Mouse (Mus musculus) kidney, adult 2 months (tissue): ENCODE measurements at regions not wholly inside any gene's neighbourhood (a gene's known extent, or its start where the extent isn't known, plus 50 kb on each side); places are given as distances from the start of the nearest gene placed in this dataset.
A peak's percentile ranks its signal among the peaks of the same experiment; 100 is the strongest.

Source experiments
- DNase-seq: peaks from one replicate; pipeline ENCODE4 v3.0.0; 2021
- H3K27ac ChIP-seq: fragments of 200-500 bp; 2 replicates; pipeline ENCODE4 v1.5.1; 2012; ENCODE audit warnings: low read depth, low read length, control low read depth, inconsistent platforms; ENCODE audit not compliant: insufficient read depth
- H3K27me3 ChIP-seq: fragments of 200-500 bp; replicated peaks from 2 replicates; pipeline ENCODE4 v1.6.1; 2012; ENCODE audit warnings: mild to moderate bottlenecking, moderate library complexity, low read length, inconsistent platforms; ENCODE audit not compliant: control insufficient read depth, insufficient read depth
- H3K36me3 ChIP-seq: fragments of 200-500 bp; 2 replicates; pipeline ENCODE4 v1.6.1; 2012; ENCODE audit warnings: mild to moderate bottlenecking, moderate library complexity, low read length, inconsistent platforms; ENCODE audit not compliant: control insufficient read depth, insufficient read depth
- H3K4me1 ChIP-seq: fragments of 200-500 bp; 2 replicates; pipeline ENCODE4 v1.6.1; 2011; ENCODE audit warnings: low read length; ENCODE audit not compliant: control insufficient read depth, insufficient read depth
- H3K4me3 ChIP-seq: fragments of 200-500 bp; 2 replicates; pipeline ENCODE4 v1.5.1; 2011; ENCODE audit warnings: mild to moderate bottlenecking, low read depth, low read length, control low read depth; ENCODE audit not compliant: insufficient read depth
- CTCF ChIP-seq: fragments of 200-500 bp; conservative IDR thresholded peaks from 2 replicates; pipeline ENCODE4 v1.5.1; 2011; ENCODE audit warnings: low read depth, mild to moderate bottlenecking, control low read depth, low read length, moderate library complexity, mixed read lengths; ENCODE audit not compliant: insufficient read depth, insufficient read length
- POLR2A ChIP-seq: fragments of 200-500 bp; IDR thresholded peaks from one replicate; pipeline ENCODE4 v1.6.1; 2011; ENCODE audit warnings: low read depth, low read length, control low read depth
- WGBS: fragments of 180-500 bp; shearing (Covaris S2); methylation state at CpG from one replicate; pipeline ENCODE4 v1.1.7; 2018; 5-methylcytosine and 5-hydroxymethylcytosine counted together

DNA sequence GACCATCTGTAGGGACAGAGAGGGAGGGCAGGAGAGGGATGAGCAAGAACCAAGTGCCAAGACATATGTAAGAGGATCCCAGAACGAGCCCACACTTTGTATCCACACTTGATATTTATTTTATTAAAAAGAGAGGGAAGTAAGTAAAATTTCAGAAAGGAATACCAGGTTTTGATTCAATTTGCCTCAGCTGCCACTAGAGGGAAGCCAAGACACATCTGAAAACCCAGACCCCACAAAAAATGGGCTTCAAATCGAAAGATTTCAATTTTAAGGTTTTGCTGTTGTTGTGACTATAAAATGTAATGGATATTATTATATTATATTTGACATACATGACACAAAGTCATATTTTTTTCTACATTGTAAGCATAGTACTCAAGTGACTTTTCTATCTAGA, 81.1 kb upstream of the Ptpn13 start:
- H3K4me3 ChIP-seq, result no peak overlapping the region
- no peaks in the 10 kb centered on the region for H3K27me3 ChIP-seq
- no peak for TF ChIP-seq POLR2A
- 0 out of 2 replicates have a peak, but pooled peaks have one; percentile 20 for TF ChIP-seq CTCF
- peak; percentile 10 for DNase-seq
- no peak overlapping the region for H3K27ac ChIP-seq
- H3K4me1 ChIP-seq, result no peaks in the 10 kb centered on the region
- 13% methylated on average over 2 of the region's 2 CpGs for WGBS
- no peaks in the 10 kb centered on the region for H3K36me3 ChIP-seq

DNA sequence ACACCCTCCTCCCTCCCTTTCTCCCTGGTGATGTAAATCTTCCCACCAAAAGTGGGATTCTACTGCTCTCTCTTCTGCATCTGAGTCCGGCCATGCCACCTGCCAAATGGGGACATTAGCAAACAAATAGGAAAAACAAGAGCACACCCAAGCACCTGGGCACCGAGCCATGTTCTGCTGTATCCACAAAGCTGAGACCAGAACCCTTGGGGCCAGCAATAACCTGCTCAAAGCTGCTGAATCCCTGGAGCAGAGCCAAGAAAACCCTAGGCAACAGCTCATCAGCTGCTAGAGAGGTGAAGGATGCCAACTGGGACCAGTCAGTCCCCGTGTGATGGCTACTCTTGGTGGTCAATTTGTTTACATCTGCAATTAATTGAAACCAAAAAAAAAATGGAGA, 83.5 kb upstream of the Ptpn13 start:
- Histone ChIP-seq H3K27ac (no peak overlapping the region), H3K4me3 (no peak overlapping the region), H3K27me3 (0 out of 2 replicates have a peak, but pooled peaks cover 1% of the 10 kb centered on the region), H3K4me1 (no peaks in the 10 kb centered on the region), H3K36me3 (no peaks in the 10 kb centered on the region)
- no peak for TF ChIP-seq CTCF
- no peak for TF ChIP-seq POLR2A
- peak; percentile 43 for DNase-seq
- WGBS, result 22% methylated on average over 3 of the region's 3 CpGs

DNA sequence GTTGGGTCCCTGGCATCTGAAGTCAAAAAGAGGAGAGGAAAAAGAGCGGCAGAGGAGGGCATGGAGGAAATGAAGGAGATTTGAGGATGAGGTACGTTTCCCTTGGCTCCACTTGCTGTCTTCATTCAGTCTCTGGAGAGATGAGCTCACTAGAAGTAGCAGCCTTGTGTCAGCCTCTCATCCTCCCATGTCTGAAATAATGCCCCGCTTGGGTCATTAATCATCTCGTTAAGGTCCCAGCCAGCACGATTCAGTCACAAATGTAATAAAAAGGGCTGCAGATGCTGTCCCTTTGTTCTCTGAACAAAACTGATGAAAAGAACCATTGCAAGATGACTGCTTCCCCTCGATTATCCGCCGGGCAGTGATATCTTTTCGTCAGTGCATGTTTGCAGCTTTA, 84.4 kb upstream of the Ptpn13 start:
- H3K36me3 ChIP-seq, result no peaks in the 10 kb centered on the region
- H3K27me3 ChIP-seq, result 0 out of 2 replicates have a peak, but pooled peaks cover 1% of the 10 kb centered on the region
- no peak overlapping the region for H3K4me3 ChIP-seq
- DNase-seq, result no peak
- no peak overlapping the region for H3K27ac ChIP-seq
- 0 out of 2 replicates have a peak, but pooled peaks cover 3% of the 10 kb centered on the region for H3K4me1 ChIP-seq
- TF ChIP-seq POLR2A, result no peak
- TF ChIP-seq CTCF, result no peak
- 32% methylated on average over 9 of the region's 9 CpGs for WGBS

DNA sequence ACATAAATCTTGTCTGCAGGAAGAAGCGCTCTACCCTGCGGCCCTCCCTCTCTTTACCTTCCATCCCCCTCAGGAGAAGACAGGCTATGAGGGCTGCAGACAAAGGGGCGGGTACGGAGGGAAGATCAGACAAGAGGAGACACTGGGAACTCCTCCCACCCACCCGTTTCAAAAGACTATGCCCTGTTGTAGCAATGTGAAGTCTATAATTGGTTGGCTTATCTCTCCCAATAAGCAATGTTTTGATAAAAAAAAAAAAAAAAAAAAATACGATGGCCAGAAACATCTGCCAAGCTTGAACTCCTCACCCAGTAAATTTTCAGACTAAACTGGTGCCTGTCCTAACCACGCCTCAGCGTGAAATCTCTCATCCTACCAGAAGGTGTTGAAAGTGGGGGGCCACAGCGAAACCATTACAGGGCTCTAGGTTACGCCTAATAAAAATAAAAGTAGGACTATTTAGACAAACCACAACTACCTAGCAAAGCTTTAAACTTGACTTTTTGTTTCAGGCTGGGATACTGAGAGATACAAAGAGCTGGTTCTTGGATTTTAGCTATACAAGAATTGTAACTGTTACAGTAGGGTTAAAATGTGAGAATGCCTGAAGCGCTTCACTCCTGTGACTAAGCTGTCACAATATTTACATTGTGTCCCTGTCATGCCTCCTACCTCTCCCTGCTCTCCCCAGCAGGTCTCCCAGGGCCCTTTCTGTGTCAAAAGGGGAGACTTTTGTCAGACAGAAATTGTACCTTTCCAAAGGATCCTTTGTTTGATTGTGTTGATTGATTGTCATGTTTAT, 88.1 kb upstream of the Ptpn13 start:
- H3K36me3 ChIP-seq, result no peaks in the 10 kb centered on the region
- 50% methylated on average over 11 of the region's 11 CpGs for WGBS

DNA sequence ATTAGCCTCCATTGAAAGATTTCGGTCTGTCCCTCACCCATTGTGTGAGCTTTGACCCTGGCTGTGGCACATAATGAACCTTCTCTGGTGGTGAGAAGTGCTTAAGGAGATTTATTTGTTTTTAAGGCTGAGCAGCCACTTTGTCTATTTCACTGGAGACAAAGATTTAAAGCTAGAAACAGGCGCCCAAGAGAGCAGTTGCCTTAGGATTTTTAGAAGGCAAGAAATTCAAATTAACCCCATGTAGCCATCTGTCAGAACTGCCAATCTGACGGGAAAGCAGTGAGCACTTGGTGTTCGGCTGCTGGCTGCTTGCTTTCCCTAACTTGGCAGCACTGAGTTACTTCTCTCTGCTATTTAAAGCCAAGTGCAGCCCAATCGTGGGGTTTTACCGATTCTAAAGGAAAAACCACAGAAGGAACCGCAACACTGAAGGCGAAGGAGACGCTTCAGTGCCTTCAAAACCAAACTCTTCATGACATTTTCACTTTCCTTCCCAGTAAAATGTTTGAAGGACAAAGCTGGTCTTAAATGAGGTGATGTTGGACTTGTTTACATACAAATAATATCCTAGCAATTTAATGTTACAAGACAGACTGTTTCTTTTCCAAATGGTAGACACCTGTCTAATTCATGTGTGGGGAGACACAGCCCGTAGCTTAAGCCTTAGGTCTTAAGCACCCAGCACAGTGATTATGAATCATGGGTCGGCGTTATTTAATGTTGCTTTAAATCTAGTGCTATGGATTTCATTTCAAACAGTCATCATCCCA, 88.9 kb upstream of the Ptpn13 start:
- H3K4me1 ChIP-seq, result 0 out of 2 replicates have a peak, but pooled peaks cover 3% of the 10 kb centered on the region
- no peak for TF ChIP-seq CTCF
- no peak for TF ChIP-seq POLR2A
- no peaks in the 10 kb centered on the region for H3K36me3 ChIP-seq
- H3K27ac ChIP-seq, result no peak overlapping the region
- no peak overlapping the region for H3K4me3 ChIP-seq
- 26% methylated on average over 12 of the region's 12 CpGs for whole genome bisulfite sequencing
- H3K27me3 ChIP-seq, result 0 out of 2 replicates have a peak, but pooled peaks cover 1% of the 10 kb centered on the region
- peak; percentile 17 for DNase-seq

More for the DNA sequence above, 88.1 kb upstream of the Ptpn13 start:
- Histone ChIP-seq H3K27ac (no peak overlapping the region), H3K4me1 (0 out of 2 replicates have a peak, but pooled peaks cover 3% of the 10 kb centered on the region), H3K4me3 (no peak overlapping the region), H3K27me3 (0 out of 2 replicates have a peak, but pooled peaks cover 1% of the 10 kb centered on the region)
- TF ChIP-seq CTCF, result no peak
- TF ChIP-seq POLR2A, result no peak
- DNase-seq, result no peak

DNA sequence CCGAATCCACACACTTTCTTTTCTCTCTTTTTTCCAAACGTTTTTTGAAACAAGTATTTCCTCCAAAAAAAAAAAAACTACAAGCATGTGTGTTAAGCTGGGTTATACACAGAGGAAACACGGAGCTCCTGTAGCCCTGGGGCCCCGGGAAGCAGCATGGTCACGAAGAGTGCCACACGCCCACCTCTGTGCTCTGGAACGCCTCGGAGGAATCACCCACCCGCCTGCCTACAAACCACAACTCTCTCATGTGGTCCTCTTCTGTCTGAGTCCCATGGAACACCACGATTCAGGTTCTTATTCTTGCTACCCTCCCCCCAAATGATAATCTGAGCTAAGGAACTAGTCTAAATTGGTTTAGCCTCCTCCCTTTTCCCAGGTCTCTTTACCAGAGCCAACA, 98.6 kb upstream of the Ptpn13 start:
- 74% methylated on average over 10 of the region's 10 CpGs for WGBS

DNA sequence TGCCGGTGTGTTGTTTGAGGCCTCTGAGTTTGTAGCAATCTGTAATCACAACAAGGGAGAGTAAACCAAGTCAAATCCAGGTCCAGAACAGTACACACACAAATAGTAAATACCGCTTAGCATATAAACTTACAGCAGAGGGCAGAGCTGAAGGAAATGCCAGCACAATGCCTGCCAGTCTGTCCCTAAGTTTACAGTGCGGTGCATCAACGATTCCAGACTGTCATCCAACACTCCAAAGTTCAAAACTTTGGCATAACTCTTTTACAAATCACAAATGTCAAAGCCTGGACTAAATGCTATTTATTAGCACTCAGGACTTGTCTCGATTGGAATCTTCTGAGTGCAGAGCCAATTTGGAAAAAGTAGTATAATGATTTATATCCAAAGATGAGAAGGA, 104.7 kb upstream of the Ptpn13 start:
- Histone ChIP-seq H3K27me3 (no peaks in the 10 kb centered on the region), H3K4me1 (no peaks in the 10 kb centered on the region), H3K4me3 (no peak overlapping the region), H3K36me3 (no peaks in the 10 kb centered on the region), H3K27ac (no peak overlapping the region)
- WGBS, result 50% methylated on average over 5 of the region's 5 CpGs
- DNase-seq, result no peak
- no peak; the same call in 1 of the 2 replicates for TF ChIP-seq CTCF
- no peak for TF ChIP-seq POLR2A

More for the DNA sequence above, 98.6 kb upstream of the Ptpn13 start:
- TF ChIP-seq POLR2A, result no peak
- no peak for TF ChIP-seq CTCF
- Histone ChIP-seq H3K4me1 (no peaks in the 10 kb centered on the region), H3K27ac (no peak overlapping the region), H3K4me3 (no peak overlapping the region), H3K36me3 (no peaks in the 10 kb centered on the region), H3K27me3 (no peaks in the 10 kb centered on the region)
- no peak for DNase-seq
